Mouse (Mus musculus) liver, embryonic 18 days (tissue): Measurements from ENCODE around the gene St6gal2. TPM values are rescaled to one million over a fixed set of nuclear protein-coding genes. Genes with fewer than 3 reads are reported as not detected.

Experiments
- polyA plus RNA-seq: library from polyadenylated mRNA; depleted of rRNA; stranded (reverse); fragments of >200 nt; gene quantifications from 2 replicates; pipeline ENCODE4 v1.2.3, GENCODE M21; 2012; rRNA removed

Gene St6gal2
- polyA plus RNA-seq, result 0.01 TPM in 1 of 2 replicates, not detected in the other

GRCm38 (mm10) chr17:55445250-55446184 lies at the start of gene St6gal2:
TSS of gene St6gal2 (plus strand) at chr17:55445382.

Other genes starting within 250 kb of the St6gal2 start
- gene Vmn2r118, start 179.8 kb downstream of the St6gal2 start, polyA plus RNA-seq, result under 0.01 TPM in 1 of 2 replicates, not detected in the other